Mouse (Mus musculus): Measurements from ENCODE around the gene Zswim8.

DNA sequence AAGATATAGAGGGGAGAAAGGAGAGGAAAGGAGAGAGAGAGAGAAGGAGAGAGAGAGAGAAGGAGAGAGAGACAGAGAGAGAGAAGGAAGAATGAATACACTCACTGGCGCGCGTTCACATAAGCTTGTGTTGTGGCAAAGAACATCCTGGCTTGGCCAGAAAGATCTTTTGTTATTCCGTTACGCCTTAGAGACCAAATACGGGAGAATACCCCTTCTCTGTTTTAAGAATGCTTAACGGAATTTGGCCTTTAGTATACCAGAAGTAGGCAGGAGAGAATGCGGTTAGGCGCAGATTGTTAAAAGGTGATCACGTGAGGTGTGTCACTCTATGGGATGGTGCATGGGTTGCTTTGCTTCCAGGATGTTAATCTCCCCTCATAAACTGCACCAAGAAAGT is 887 bp downstream of the Zswim8 start:
- no peak for TF ChIP-seq CTCF (IDR thresholded peaks at IDR 0.05; ENCODE audit: control insufficient read depth, insufficient read depth, insufficient replicate concordance, low read depth, low read length)
- TF ChIP-seq POLR2A (IDR thresholded peaks at IDR 0.05; ENCODE audit: control insufficient read depth, low read depth, low read length), result no peak
